Mouse (Mus musculus): ENCODE measurements around the gene Ift81.

DNA sequence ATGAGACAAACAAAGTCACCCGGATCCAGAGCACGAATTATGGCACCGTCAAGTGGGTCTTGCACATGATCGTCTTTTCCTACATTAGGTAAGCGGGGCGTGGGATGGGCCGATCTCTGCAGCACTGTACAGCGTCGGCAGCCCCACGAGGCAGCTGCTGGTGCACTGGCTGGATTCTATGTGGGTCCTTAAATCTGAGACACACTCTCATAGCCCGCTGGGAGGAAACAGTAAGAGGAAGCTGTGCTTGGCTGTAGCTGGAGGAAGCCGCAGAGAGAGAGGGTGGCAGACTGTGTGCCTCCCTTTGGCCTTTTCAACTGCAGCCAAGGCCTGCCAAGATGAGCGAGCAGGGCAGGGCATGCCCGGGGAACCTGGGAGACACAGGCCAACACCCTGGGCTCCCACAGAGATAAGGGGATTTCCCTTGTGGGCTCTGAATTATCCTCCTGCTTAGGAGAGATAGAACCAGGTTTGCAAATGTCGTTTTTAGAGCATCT lies 29.8 kb upstream of the Ift81 start:
- TF ChIP-seq CTCF (IDR thresholded peaks at IDR 0.05; ENCODE audit: insufficient read depth, low read depth, low read length) (no peak), POLR2A (IDR thresholded peaks at IDR 0.05; ENCODE audit: insufficient read depth, low read depth, low read length) (no peak)

Data from olfactory bulb, adult 2 months (tissue).